Mouse (Mus musculus) C2C12 (cell line): ENCODE measurements at regions not wholly inside any gene's neighbourhood (a gene's known extent, or its start where the extent isn't known, plus 50 kb on each side); places are given as distances from the start of the nearest gene placed in this dataset.

Experiments
- H3K27me3 ChIP-seq: one replicate; pipeline ENCODE4 v1.6.1; 2011; ENCODE audit not compliant: control insufficient read depth, insufficient read depth, insufficient read length
- H3K36me3 ChIP-seq: one replicate; pipeline ENCODE4 v1.6.1; 2011; ENCODE audit not compliant: control insufficient read depth, insufficient read depth
- H3K4me3 ChIP-seq: one replicate; pipeline ENCODE4 v1.5.1; 2011; ENCODE audit warnings: mild to moderate bottlenecking, control low read depth; ENCODE audit not compliant: poor library complexity, insufficient read depth, severe bottlenecking
- H3K79me2 ChIP-seq: one replicate; pipeline ENCODE4 v1.6.1; 2011; ENCODE audit not compliant: control insufficient read depth, insufficient read depth
- H3K79me3 ChIP-seq: one replicate; pipeline ENCODE4 v1.6.1; 2011; ENCODE audit warnings: low read depth, control low read depth
- H3ac ChIP-seq: one replicate; pipeline ENCODE3; 2011; ENCODE audit warnings: low read depth; ENCODE audit not compliant: control insufficient read depth, insufficient read length
- CEBPB ChIP-seq: IDR thresholded peaks from one replicate; pipeline ENCODE4 v1.6.1; 2011; ENCODE audit warnings: low read depth, mild to moderate bottlenecking, control low read depth, moderate library complexity
- CTCF ChIP-seq: IDR thresholded peaks from one replicate; pipeline ENCODE4 v1.5.1; 2011; ENCODE audit not compliant: control insufficient read depth, insufficient read depth, insufficient read length
- FOSL1 ChIP-seq: IDR thresholded peaks from one replicate; pipeline ENCODE4 v1.8.0; 2011; ENCODE audit warnings: mild to moderate bottlenecking, low read length; ENCODE audit not compliant: poor library complexity, insufficient read depth, severe bottlenecking
- MAX ChIP-seq: IDR thresholded peaks from one replicate; pipeline ENCODE4 v1.6.1; 2011; ENCODE audit warnings: mild to moderate bottlenecking, control low read depth
- MYOD1 ChIP-seq: IDR thresholded peaks from one replicate; pipeline ENCODE4 v1.6.1; 2011; ENCODE audit warnings: low read depth; ENCODE audit not compliant: control insufficient read depth, insufficient read length
- MYOG ChIP-seq: IDR thresholded peaks from one replicate; pipeline ENCODE4 v1.6.1; 2011; ENCODE audit not compliant: control insufficient read depth, insufficient read length; ENCODE audit errors: extremely low read depth
- USF1 ChIP-seq: IDR thresholded peaks from one replicate; pipeline ENCODE4 v1.6.1; 2011; ENCODE audit warnings: low read depth, mild to moderate bottlenecking, control low read depth, moderate library complexity

- Histone ChIP-seq H3K27me3 (no peaks in the 10 kb centered on the region), H3ac (no peak overlapping the region), H3K79me3 (no peaks in the 10 kb centered on the region), H3K4me3 (no peak overlapping the region), H3K79me2 (no peaks in the 10 kb centered on the region), H3K36me3 (no peaks in the 10 kb centered on the region)
- TF ChIP-seq USF1, result no peak
- TF ChIP-seq FOSL1, result no peak
- no peak for TF ChIP-seq MYOG
- TF ChIP-seq CEBPB, result no peak
- TF ChIP-seq MYOD1, result no peak
- no peak for TF ChIP-seq MAX
- TF ChIP-seq CTCF, result no peak
Observed at GRCm38 (mm10) chr4:106150775-106151174, 165.2 kb upstream of the Usp24 start.

DNA sequence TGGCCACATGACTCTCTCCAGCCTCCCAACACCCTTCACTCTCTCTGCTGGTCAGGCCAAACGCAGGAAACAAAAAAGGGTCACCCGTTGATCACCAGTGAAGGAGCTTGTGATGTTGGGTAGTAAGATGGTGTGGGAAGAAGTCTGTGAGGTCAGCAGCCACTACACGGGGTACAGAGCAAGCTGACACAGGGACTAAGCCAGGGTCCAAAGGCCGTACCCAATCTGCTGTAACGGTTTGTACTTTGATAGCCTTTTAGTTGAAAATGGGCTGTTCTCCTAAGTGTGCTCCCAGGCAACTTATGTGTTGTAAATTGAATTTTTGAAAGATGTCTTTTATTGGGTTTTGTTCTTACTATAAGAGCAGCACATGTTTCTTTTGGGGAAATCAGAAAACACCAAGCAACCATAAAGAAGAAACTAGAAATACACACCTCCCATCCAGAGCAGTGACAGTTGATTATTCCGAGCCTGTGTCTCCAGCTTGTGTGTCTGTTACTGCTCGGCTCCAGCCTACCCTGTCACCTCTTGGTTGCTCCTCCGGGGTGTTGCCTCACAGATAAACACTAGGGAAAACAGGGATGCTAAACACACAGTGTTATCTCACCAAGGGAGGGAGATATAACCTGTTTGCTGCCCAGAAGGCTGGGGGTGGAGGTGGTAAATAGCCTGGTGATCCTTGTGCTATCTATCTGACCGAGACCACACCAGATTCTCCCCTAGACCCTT lies 158.4 kb upstream of the Usp24 start:
- Histone ChIP-seq H3ac (no peak overlapping the region), H3K27me3 (no peaks in the 10 kb centered on the region), H3K36me3 (no peaks in the 10 kb centered on the region), H3K79me2 (no peaks in the 10 kb centered on the region), H3K4me3 (no peak overlapping the region), H3K79me3 (no peaks in the 10 kb centered on the region)
- TF ChIP-seq CTCF (no peak), USF1 (no peak), MYOD1 (no peak), FOSL1 (no peak), MYOG (no peak), CEBPB (no peak), MAX (no peak)

- H3ac ChIP-seq, result no peak overlapping the region
- H3K79me2 ChIP-seq, result no peaks in the 10 kb centered on the region
- H3K27me3 ChIP-seq, result no peaks in the 10 kb centered on the region
- no peak overlapping the region for H3K4me3 ChIP-seq
- no peak for TF ChIP-seq CTCF
- no peak for TF ChIP-seq MYOD1
- TF ChIP-seq CEBPB, result no peak
- TF ChIP-seq FOSL1, result no peak
- TF ChIP-seq MYOG, result no peak
- TF ChIP-seq MAX, result no peak
- TF ChIP-seq USF1, result no peak
- no peaks in the 10 kb centered on the region for H3K36me3 ChIP-seq
- no peaks in the 10 kb centered on the region for H3K79me3 ChIP-seq
Observed at GRCm38 (mm10) chr4:106161592-106161991, 154.4 kb upstream of the Usp24 start.

DNA sequence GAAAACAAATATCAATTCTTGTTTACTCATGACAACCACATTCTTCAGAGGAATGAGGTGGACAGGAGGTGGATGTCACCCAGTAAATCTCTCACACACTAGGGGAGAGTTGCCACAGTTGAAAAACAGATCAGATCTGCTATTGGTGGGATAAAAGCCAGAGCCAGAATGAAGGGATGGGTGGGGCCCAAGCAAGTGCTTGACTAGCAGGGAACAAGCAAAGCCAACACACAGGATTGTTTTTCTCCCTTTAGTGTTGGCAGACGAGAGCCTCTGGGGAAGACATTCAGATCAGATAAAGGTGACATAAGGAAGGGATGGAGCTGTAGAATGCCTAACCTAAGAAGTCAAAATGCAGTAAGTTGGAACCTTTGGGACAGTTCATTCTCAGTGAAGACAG lies 153.5 kb upstream of the Usp24 start:
- H3K79me2 ChIP-seq, result no peaks in the 10 kb centered on the region
- no peak for TF ChIP-seq CTCF
- TF ChIP-seq MYOG, result no peak
- no peak for TF ChIP-seq CEBPB
- TF ChIP-seq MAX, result no peak
- TF ChIP-seq MYOD1, result no peak
- TF ChIP-seq USF1, result no peak
- TF ChIP-seq FOSL1, result no peak
- no peaks in the 10 kb centered on the region for H3K79me3 ChIP-seq
- H3K4me3 ChIP-seq, result no peak overlapping the region
- H3ac ChIP-seq, result no peak overlapping the region
- H3K27me3 ChIP-seq, result no peaks in the 10 kb centered on the region
- no peaks in the 10 kb centered on the region for H3K36me3 ChIP-seq

- Histone ChIP-seq H3K36me3 (no peaks in the 10 kb centered on the region), H3K79me2 (no peaks in the 10 kb centered on the region), H3ac (no peak overlapping the region), H3K27me3 (no peaks in the 10 kb centered on the region), H3K4me3 (no peak overlapping the region), H3K79me3 (no peaks in the 10 kb centered on the region)
- no peak for TF ChIP-seq FOSL1
- no peak for TF ChIP-seq CEBPB
- no peak for TF ChIP-seq CTCF
- no peak for TF ChIP-seq USF1
- TF ChIP-seq MYOG, result no peak
- no peak for TF ChIP-seq MAX
- no peak for TF ChIP-seq MYOD1
Observed at GRCm38 (mm10) chr4:106163220-106163619, 152.8 kb upstream of the Usp24 start.
